Mouse (Mus musculus) ovary, adult 18-20 months (tissue): Measurements from ENCODE around the gene Srsf3.

ENCODE experiments used
- DNase-seq: peaks from one replicate; pipeline ENCODE4 v3.0.0; 2022; ENCODE audit warnings: low spot score, mixed read lengths

The Srsf3 gene

DNA sequence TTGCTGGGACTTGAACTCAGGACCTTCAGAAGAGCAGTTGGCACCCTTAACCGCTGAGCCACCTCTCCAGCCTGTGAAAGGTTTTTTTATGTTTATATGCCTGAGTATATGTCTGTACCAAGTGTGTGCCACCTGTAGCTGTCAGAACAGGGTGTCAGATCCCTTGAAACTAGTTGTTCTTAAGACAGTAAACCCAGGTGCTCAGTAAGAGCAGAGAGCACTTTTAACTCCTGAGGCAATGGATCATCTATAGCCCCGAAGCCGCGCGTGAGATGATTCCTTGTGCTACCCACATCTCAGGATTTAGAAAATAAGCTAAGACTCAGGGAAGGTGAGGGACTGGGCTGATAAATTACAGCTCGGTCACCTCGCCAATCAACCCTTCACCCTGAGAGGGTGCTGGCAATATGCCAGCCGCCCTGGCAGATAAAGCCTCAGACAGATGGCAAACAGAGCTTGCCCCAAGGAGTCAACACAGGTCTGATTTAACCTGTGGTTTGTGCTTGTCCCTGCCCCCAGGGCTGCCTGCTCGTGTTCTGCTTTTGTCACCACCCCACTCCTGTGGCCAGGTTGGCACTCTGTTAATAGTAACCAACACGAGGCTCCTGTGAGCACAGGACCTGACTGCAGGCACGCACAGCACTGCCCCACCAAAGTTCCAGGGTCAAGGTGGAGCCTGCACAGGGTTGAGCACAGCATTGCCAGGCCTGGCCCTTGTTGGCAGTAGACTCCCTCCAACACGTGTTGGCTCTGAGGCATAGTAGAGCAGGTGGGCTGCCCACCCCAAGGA lies 13.5 kb downstream of the Srsf3 start:
- DNase-seq: no peak

DNA sequence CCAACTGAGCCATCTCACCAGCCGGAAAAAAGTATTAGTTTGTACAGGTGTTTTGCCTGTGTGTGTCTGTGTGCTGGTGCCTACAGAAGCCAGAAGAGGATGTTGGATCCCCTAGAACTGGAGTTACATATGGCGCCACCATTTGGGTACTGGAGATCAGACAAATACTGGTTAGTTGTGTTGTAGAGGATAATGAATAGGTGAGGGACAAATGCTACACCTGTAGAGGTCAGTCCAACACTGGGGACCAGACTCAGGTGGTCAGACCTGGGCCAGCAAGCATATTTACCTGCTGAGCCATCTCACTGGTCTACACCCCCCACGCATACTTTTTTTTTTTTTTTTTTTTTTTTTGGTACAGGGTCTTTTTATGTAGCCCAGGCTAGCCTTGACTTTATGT lies 14.4 kb downstream of the Srsf3 start:
- no peak for DNase-seq

DNA sequence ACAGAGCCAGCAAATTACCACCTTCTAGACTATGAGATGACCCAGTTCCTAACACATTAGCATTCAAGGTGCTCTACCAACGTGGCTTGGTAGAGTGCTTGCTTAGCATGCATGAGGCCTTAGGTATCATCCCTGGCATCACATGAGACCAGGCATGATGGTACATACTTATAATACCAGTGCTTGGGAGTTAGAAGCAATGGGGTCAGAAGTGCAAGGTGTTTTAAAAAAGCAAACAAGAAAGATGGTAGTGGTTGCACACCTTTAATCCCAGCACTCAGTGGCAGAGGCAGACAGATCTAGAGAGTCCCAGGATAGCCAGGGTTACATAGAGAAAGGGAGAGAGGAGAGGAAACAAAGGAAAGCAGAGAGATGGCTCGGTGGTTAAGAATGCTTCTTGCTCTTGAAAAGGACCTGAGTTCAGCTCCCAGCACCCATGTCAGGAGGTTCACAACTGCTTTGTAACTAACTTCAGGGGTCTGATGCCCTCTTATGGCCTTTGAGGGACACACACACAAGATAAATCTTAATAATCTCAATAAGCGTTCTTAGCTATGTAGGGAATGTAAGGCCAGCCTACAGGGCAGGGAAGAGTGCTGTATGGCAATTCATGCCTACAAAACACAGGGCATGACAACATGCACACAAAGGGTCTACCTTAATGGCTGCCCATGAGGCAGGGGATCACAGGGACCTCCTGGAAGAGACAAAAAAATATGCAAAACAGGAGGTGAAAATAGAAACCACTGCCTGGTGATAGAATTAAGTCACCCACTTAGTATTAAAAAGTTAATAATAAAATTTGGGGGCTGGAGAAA lies 15.5 kb downstream of the Srsf3 start:
- DNase-seq: no peak

DNA sequence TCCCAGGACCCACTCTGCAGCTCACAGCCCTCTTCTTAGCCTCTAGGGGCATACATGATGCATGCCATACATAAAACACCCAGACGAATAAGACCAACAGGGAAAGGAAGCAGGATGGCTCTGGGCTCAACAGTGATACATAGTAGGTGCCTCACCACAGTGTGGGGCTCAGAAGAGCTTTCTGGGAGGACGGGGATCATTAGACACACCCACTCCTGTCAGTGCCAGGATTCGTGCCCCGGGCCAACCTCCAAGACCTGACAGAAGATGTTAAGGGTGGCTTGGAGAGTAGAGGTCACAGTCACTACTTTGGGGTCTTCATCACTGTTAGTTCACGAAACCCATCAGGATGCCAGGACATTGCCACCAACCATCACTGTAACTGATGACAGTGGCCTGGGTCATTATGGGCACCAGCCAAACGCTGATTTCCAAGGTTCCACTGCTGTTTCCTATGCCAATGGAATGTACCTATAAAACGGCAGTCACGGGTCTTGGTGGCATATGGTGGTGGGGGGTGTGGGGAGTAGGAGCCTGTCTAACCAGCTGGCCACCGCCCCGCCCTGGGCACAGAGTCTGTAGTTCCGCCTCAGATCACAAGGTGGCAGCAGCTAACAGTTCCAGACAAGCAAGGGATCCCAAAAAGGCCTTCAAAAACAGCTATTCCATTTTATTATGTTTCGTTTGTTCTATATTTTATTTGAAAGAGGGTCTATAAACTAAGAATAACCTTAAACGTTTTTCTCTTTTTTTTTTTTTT lies 16.5 kb downstream of the Srsf3 start:
- DNase-seq: no peak

DNA sequence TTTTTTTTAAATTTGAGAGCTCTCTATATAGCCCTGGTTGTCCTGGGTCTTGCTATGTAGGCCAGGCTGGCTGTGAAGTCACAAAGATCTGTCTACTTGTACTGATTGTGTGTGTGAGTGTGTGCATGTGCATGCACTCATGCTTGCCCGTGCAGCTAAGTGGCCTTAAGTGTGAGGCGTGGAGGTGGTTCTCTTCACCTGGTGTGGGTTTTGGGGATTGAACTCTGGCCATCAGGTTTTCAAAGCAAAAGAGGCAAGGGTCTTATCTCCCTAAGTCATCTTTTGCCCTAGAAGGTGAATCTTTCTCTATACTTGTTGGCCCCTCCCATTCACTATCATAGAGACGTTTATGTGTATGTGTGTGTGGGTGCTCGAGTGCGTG lies 17.1 kb downstream of the Srsf3 start:
- DNase-seq: no peak

DNA sequence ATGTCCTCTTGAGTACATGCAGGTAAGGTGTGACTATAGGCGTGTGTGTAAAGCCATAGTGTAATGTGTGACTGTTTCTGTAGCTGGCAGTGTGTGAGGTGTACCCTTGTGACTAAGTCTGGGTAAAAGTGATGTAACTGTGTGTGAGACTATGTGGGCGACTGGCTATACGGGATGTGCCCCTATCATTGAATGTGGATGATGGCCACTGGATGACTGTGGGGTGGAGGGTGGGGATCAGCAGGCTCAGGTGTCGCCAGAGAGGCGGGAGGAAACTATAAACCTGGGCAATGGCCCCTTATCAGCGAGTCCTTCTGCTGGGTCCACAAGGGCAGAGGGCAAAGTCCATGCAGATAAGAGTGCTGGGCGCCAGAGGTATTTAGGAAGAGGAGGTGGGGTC lies 17.5 kb downstream of the Srsf3 start:
- no peak for DNase-seq

DNA sequence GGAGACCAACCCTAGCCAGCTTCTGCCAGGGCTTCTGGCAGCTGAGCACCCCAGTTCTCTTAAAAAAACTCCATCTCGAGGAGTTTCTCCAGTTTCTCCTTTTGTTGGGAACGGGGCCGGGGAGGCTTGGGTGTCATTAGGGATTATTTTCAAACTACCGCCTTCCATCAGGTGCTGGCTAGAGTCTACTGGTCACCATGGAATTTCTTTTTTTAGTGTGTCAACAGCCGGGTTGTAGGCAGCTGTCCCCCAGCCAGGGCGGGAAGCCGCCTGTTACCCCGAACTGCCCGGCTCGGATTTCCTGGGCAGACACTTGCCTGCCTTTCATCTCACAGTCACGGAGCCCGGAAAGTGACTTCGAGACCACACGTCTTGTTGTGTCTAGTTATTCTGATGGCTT lies 18.4 kb downstream of the Srsf3 start:
- no peak for DNase-seq

DNA sequence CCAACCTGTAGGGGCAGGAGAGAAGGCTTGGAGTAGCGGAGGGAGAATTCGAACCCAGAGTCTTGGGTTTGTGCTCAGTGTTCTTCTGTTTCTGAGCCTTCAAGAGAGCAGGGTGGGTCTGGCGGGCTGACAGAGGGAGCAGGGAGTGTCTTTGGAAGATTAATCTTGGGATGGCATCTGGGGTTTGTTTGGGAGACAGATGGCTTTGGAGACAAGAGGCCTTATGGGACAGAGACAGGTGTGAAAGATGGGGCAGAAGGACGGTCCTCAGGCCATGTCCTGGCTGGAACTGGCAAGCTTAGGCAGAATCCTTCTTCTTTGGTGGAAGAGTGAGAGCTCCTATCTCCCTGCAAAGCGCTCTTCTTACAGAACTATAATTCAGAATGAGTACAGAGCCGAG lies 20.6 kb downstream of the Srsf3 start:
- no peak for DNase-seq

DNA sequence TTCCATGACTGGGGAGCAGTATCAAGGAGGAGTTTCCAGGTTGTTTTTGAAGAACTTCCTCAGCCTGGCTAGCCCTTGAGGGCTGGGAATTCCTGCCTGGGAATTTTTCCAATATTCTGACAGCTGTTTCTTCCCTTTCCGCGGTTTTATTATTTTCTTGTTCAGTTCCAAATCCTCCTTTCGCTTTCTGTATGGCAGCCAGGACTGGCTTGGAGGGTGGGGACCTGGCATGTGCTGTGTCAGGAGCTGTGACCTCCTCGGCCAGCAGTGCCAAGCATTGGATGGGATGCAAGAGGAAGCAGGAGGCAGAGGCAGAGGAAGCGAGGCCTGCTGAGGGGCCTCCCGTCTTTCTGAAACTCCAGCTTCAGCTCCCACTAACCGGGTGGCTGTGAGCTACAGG lies 21.4 kb downstream of the Srsf3 start:
- DNase-seq: peak; percentile 51

DNA sequence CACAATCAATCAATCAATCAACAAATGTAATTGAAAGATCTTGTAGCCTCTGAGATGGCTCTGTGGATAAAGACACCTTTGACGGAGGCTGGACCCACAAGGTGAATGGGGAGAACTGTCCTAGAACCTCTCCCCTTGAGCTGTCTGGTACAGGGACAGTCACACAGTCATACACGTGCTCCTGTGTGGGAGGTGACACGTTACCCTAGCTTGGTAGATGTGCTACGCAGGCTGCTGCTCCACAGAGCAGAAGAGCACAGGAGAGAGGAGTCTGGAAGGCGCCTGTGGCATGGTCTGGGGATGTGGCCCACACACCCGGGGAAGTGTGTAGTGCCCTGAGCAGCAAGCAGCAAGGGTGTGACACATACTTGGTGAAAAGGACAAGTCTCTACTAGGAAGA lies 22.0 kb downstream of the Srsf3 start:
- no peak for DNase-seq

DNA sequence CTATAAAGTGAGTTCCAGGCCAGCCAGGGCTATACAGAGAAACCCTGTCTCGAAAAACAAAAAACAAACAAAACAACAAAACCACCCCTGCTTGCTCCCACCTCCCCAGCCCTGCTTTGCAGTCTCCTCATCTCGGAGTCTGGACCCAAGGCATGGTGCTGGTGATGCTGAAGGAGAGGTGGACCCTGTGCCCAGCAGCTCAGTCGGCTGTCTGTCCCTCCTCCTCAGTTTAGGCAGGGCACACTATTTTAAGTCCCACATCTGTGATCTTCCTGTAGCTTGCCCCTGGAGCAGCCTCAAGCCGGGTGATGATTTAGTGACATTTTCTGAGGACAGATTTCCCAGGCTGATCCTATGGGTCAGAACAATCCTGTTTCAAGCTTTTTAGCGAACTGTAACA lies 23.2 kb downstream of the Srsf3 start:
- DNase-seq: no peak

DNA sequence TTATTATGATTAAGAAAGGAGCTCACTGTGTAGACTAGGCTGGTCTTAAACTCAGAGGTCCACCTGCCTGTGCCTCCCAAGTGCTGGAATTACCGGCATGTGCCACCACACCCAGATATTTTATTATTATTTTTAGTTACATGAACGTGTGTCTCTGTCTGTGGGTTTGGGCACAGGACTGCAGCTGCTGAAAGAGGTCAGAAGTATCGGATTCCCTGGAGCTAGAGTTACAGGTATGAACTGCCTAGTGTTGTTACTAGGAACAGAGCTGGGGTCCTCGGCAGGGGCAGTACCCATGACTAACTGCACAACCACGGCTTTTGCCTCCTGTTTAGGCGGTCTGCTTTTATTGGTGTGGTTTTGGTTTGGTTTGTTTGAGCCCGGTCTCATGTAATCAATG lies 23.8 kb downstream of the Srsf3 start:
- DNase-seq: no peak

DNA sequence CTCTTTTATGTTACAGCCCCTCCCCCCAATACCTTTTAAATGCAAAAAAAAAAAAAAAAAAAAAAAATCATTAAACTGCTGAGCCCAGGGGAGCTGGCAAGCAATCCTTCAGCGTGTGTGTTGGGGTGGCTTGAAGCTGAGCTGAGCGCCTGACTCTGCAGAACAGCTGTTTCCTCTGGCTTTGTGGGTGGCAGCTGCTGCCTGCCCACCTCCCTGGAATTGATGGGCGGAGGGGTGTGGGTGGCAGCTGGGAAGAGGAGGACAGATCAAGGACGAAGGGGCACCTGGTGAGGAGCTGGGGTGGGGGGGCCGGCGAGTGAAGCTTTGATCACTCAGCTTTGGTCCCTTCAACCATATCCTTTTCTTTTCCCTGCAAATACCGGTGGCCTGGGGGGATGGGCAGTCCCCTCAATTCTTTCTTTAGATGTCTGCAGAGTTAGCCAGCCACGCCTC lies 24.3 kb downstream of the Srsf3 start:
- no peak for DNase-seq

DNA sequence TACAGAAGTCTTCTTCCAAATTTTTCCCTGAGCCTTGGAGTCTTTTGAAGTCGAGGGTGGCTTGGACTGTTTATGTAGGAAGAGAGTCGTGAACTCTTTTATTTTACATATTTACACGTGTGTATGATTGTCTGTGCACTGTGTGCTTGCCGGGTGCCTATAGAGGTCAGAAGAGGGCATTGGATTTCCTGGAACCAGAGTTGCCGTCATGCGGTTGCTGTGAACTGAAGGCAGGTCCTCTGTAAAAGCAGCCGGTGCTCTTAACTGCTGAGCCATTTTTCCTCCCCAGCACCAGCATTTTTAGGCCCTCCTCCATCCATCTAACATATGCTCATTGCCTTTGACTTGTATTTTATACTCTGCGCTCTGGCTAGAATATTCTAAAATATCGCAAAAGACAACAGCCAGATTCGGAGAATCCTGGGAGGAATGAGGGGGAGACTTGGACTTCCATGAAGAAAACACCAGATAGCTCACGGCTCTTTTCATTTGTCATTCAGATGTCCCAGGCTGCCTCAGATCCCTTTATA lies 25.0 kb downstream of the Srsf3 start:
- DNase-seq: no peak

DNA sequence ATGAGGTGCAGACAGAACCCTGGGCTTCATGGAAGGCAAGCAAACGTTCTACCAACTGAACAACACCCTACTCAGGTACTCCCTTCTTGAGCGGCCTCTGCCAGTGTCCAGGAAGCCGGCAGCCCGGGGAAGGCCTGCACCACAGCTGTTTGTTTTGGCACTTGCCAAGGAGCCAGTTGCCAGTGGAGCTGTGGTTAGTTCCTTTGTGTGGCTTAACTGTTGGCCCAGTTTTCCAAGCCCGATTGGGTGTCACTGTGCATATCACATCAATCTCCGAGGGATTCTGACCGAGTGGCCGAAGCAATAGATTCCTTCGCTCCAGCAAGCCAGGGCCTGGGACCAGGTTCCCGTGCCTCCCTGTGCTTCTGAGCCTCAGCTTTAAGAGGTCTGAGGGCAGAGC lies 25.5 kb downstream of the Srsf3 start:
- no peak for DNase-seq

DNA sequence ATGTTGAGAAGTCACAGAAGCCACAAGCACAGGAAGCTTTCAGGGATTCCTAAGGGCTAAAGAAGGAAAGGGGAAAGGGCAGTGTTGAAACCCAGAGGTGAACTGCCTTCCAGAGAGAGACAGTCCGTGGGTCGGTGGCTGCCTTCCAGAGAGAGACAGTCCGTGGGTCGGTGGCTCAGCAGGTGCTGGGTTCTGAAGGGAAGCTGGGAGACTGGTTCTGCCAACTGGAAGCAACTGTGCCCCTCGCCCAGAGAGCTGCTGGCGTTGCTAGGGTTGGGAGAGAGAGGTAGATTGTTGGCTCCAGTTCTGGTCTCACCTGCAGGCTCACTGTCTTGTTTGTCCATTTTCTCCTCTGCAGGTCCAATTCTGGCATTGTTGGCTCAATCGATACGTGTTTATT lies 26.1 kb downstream of the Srsf3 start:
- DNase-seq: no peak

DNA sequence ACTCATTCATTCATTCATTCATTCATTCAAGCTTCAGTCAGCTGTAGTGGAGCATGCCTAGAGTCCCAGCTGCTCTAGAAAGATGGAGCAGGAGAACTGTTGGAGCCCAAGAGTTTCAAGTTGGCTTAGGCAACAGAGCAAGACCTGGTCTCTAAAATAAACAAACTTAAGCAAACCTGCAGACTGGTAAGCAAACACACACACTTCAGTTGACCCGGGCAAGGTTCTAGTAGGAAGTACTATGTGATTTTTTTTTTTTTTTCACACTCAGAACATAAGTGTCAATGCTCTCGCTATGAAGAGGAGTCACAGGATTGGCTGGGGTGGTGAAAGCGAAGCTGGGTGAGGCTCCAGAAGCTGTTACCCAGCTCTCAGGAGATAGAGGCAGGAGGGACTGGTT lies 27.2 kb downstream of the Srsf3 start:
- DNase-seq: no peak

DNA sequence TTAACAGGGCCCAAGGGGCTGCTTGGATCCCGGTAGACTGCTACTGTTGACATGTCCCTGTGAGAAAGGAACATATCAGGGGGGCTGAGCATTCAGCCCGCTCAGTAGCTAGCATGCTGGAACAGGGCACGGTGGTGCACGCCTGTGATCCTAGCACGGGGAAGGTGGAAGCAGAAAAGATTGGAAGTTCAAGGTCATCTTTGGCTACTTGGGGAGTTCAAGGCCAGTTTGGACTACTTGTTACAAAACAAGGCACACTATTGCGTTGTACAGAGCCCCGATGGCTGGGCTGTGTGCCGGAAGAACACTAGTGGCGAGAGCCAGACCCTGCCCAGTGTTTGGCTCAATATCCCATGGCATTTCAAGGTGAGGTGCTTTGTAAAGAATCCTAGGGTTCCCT lies 28.5 kb downstream of the Srsf3 start:
- no peak for DNase-seq

DNA sequence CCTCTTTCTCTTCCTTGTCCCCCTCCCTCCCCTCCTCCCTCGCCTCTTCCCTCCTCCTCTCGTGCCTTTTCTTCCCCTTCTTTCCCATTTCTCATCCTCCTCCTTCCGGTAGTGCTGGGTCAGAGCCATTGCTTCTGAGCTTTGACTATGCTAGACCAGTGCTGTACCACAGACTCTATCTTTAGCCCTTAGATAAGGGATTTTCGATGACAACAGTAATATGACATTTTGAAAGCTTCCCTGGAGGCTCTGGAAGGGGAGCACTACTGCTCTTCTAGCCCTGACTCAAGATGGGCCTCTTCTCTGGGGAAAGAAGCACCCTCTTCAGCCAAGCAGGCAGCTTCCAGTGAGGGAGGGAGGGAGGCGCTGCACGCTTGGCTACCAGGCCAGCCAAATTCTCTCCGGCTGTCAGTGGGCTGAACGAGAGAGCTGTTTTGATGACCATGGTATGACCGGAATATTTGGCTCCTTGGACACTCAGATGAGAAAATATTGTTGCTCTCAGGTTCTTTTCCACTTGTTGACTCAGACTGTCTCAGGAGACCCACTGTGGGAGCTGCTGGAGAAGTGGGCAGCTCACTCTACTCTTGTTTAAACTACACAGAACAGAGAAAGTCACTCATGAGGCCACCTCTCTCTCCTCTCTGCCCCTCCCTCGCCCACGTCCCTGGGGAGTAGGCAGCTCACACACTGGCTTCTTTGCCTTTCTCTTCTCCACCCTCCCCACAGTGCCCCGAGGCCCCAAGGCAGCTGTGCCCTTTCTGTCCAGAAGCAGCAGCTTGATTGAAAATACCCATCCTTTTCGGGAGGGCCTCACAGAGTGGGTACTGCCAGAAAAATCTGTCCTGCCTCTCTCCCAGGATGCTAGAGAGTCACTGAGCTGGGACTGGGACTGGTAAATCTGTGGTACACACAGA lies 29.9 kb downstream of the Srsf3 start:
- DNase-seq: no peak

DNA sequence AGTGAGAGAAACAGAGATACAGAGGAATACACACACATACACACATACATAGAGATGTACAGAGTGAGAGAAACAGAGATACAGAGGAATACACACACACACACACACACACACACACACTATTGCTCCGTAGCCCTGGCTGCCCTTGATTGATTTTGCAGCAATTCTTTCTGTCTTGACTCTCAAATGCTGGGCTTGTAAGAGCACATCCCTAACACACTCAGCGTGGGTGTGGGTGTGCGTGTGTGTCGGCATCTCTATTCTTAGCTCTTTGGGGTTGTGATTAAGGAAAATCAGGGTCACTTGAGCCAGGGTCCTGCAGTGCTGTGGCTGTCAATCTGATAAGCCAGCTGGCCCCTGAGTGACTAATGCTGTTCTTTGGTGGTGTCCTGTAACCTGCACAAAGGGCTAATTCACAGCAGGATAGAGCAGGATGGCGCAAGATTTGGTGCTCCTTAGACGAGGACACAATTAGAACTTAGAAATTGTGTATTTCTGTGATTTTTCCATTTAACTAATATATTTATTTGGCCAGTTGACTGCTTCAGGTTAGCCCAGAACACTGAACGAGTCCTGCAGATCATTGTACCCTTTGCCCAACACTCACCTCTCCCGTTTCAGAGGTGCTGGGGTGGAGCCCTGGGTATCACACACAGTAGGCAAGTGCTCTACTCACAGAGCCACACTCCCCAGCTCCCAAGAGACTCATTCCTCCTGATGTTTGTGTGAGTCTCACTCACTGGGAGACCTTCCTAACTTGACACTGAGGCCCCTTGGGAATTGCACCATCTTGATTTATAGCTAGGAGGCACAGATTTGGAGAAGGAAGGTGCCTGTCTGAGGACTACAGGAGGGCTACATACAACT lies 30.9 kb downstream of the Srsf3 start:
- DNase-seq: no peak

DNA sequence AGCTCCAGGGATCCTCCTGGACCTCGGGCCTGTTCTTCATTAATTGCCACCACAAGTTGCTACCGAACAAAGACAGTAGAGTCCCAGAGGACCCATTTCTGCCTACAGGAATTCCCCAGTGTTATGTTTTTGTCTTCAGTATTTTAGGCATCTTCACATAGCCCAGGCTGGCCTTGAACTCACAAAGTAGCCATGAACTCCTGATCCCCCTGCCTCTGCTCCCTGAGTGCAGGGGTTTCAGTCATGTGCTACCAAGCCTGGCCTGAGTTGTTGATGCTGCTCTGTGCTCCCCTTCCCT lies 31.5 kb downstream of the Srsf3 start:
- DNase-seq: no peak
